Mouse (Mus musculus) small intestine, adult 2 months (tissue): ENCODE measurements around the gene Hs3st6.

Experiments
- CTCF ChIP-seq: fragments of 200-500 bp; IDR thresholded peaks from 2 replicates; pipeline ENCODE4 v1.5.1; 2012; ENCODE audit warnings: low read depth, mild to moderate bottlenecking, control low read depth, inconsistent platforms, low read length, moderate library complexity, mixed read lengths; ENCODE audit not compliant: insufficient replicate concordance, insufficient read length; ENCODE audit errors: extremely low read depth
- POLR2A ChIP-seq: fragments of 200-500 bp; IDR thresholded peaks from 2 replicates; pipeline ENCODE4 v1.6.1; 2012; ENCODE audit warnings: low read depth, mild to moderate bottlenecking, control low read depth, inconsistent platforms, low read length, moderate library complexity

- no peak; the same call in 1 of the 2 replicates for TF ChIP-seq POLR2A
- TF ChIP-seq CTCF, result peak; percentile 78; the same call in 1 of the 2 replicates
These were observed 7.0 kb upstream of the Hs3st6 start for GRCm38 (mm10) chr17:24745526-24746497.
